ENCODE assay signal across 13 mouse cellular contexts in the genomic region with DNA sequence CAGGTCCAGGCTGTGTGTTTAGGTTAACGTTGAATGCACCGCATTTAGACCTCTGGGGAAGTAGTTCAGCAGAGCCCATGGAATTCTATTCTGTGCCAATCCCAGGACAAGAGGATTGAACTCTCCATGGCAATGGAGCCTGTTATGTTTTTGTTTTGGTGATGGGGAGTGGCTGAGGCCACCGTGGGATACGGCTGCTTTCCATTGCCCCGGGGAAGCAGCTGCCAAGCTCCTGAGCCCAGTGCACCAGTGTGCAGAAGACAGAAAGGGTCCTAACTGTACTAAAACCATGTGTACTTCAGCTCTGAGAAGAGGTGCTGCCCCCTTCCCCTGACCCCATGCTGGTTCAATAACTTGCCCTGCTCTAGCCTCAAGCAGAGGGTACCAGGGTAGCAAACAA. TPM values are rescaled to one million over a fixed set of nuclear protein-coding genes. Genes with fewer than 3 reads are reported as not detected.
DNase-seq lines count a peak whose midpoint lies in the region; ATAC-seq lines count a peak whose summit lies in the region.
"Had no signal": no experiment of that assay in that cellular context is flagged by ENCODE, and none has a peak within 500 bp of the region (broad histone marks: within the 10 kb centered on the region; RNA-seq: fewer than 3 reads in every experiment).

No protein-coding gene starts in this region.

- peak; percentile 50 for ATAC-seq in neural tube, embryonic 13.5 days (ENCODE audit: low read depth)
- ATAC-seq in hindbrain, embryonic 14.5 days (ENCODE audit: low FRiP score) = peak; percentile 24; the same call in 1 of the 2 replicates
- ATAC-seq in megakaryocyte progenitor cell, adult 5-6 weeks (replicated peaks; ENCODE audit: poor library complexity) = no peak
- ATAC-seq: intestine, embryonic 15.5 days had no signal

- H3K4me1 ChIP-seq in neural tube, embryonic 13.5 days (replicated peaks) = peaks cover 40% of the 10 kb centered on the region
- peaks cover 16% of the 10 kb centered on the region; the same call in 1 of the 2 replicates for H3K4me1 ChIP-seq in hindbrain, embryonic 14.5 days (replicated peaks; ENCODE audit: control insufficient read depth, insufficient read depth, low read length)

- no peaks in the 10 kb centered on the region for H3K27me3 ChIP-seq in neural tube, embryonic 13.5 days
- no peaks in the 10 kb centered on the region for H3K27me3 ChIP-seq in hindbrain, embryonic 14.5 days (ENCODE audit: control insufficient read depth, insufficient read depth, low read length)
- H3K27me3 ChIP-seq: intestine, embryonic 15.5 days had no signal

- H3K4me2 ChIP-seq in neural tube, embryonic 13.5 days = no peak overlapping the region
- H3K4me2 ChIP-seq in hindbrain, embryonic 14.5 days (replicated peaks) = no peak overlapping the region
- H3K4me2 ChIP-seq: intestine, embryonic 15.5 days; limb, embryonic 13.5 days had no signal

- WGBS in neural tube, embryonic 13.5 days = 34% methylated on average over 5 of the region's 5 CpGs
- 17% methylated on average over 5 of the region's 5 CpGs for WGBS in hindbrain, embryonic 14.5 days

- no peak overlapping the region for H3K9ac ChIP-seq in neural tube, embryonic 13.5 days
- H3K9ac ChIP-seq in hindbrain, embryonic 14.5 days = no peak overlapping the region
- H3K9ac ChIP-seq: intestine, embryonic 15.5 days; limb, embryonic 13.5 days had no signal

- peak overlapping the region; percentile 46 for H3K27ac ChIP-seq in neural tube, embryonic 13.5 days (replicated peaks)
- no peak overlapping the region for H3K27ac ChIP-seq in hindbrain, embryonic 14.5 days
- H3K27ac ChIP-seq: intestine, embryonic 15.5 days; limb, embryonic 13.5 days had no signal

- no peaks in the 10 kb centered on the region for H3K9me3 ChIP-seq in neural tube, embryonic 13.5 days
- H3K9me3 ChIP-seq in hindbrain, embryonic 14.5 days (ENCODE audit: control insufficient read depth, low read length) = no peaks in the 10 kb centered on the region
- H3K9me3 ChIP-seq: intestine, embryonic 15.5 days; limb, embryonic 13.5 days had no signal

- H3K4me3 ChIP-seq in neural tube, embryonic 13.5 days = no peak overlapping the region
- H3K4me3 ChIP-seq in hindbrain, embryonic 14.5 days (replicated peaks; ENCODE audit: low read length) = no peak overlapping the region
- H3K4me3 ChIP-seq: intestine, embryonic 15.5 days; limb, embryonic 13.5 days had no signal

- no peaks in the 10 kb centered on the region for H3K36me3 ChIP-seq in neural tube, embryonic 13.5 days
- H3K36me3 ChIP-seq in hindbrain, embryonic 14.5 days (replicated peaks; ENCODE audit: control insufficient read depth, insufficient read depth) = no peaks in the 10 kb centered on the region
- H3K36me3 ChIP-seq: intestine, embryonic 15.5 days; limb, embryonic 13.5 days had no signal

- peak; percentile 96 for DNase-seq in heart, adult 11 months
- no peak for DNase-seq in heart, adult 8-10 months (ENCODE audit: low spot score)
- no peak for DNase-seq in neural tube, embryonic 10.5 days (ENCODE audit: extremely low spot score, low spot score)
- peak; percentile 38 for DNase-seq in hindbrain, embryonic 14.5 days (ENCODE audit: low spot score)
- no peak for DNase-seq in ovary, postnatal 14 days (ENCODE audit: low spot score)
- no peak for DNase-seq in layer of hippocampus, postnatal 14 days (ENCODE audit: low spot score in 2 of 2)
- DNase-seq: adrenal gland, postnatal 14 days; cerebellum, adult 11 months had no signal

RNA-seq across cellular contexts. Expression of a gene that starts 47.0 kb away (rescaled TPM):
- 100 to 1,000 TPM in 1 of 4 experiments, 10 to 100 TPM in 3; 82.0 to 100 (median 95.6) TPM for total RNA-seq in heart, adult 8-10 months (2022)
- polyA plus RNA-seq in neural tube, embryonic 13.5 days (2015; fragmentation: Nextera tagmentation; extraction: Ambion mirVana) = 1.9 and 2.5 TPM in 2 replicates
- polyA plus RNA-seq in hindbrain, embryonic 14.5 days (2014; fragmentation: Nextera tagmentation; extraction: Ambion mirVana) = 3.8 and 4.0 TPM in 2 replicates
- 100 to 1,000 TPM; 573 to 577 TPM for total RNA-seq in layer of hippocampus, postnatal 14 days (2021)
- total RNA-seq in megakaryocyte progenitor cell, adult 5-6 weeks (2015) = 0.52 and 0.88 TPM in 2 replicates
- total RNA-seq in megakaryocyte progenitor cell, adult 5-6 weeks (2017) = 0.46 and 0.54 TPM in 2 replicates
- total RNA-seq: MEL had no signal

Comparison
In these comparisons a context has a peak if more than half of its experiments do, and no peak if none do; other contexts are left out.
1. DNase-seq: peak in heart, adult 11 months (single experiment) and hindbrain, embryonic 14.5 days (single experiment); none in heart, adult 8-10 months (single experiment), neural tube, embryonic 10.5 days (single experiment), ovary, postnatal 14 days (single experiment) and layer of hippocampus, postnatal 14 days (0 of 2).
2. RNA of a gene that starts 47.0 kb away (total RNA-seq): 573 to 577 TPM in layer of hippocampus, postnatal 14 days and 82.0 to 100 TPM in heart, adult 8-10 months; 0.46 to 0.88 TPM in megakaryocyte progenitor cell, adult 5-6 weeks; every median in the first group is over 10 times any median in the second.